Mouse (Mus musculus): Measurements from ENCODE around the gene Creg1. TPM values are rescaled to one million over a fixed set of nuclear protein-coding genes. Genes with fewer than 3 reads are reported as not detected.
A peak's percentile ranks its signal among the peaks of the same experiment; 100 is the strongest.
"Not testable (repeated sequence)": the region's sequence is repeated elsewhere in the genome, so short reads cannot be mapped to it uniquely, and the experiment has no call there.

Gene Creg1
- total and polyA plus RNA-seq, 2 experiments from 2014 or later, result 29.1 to 62.1 TPM

- H3K9ac ChIP-seq (replicated peaks; ENCODE audit: low read depth, low read length), result no peak overlapping the region
- no peaks in the 10 kb centered on the region for H3K9me3 ChIP-seq (replicated peaks; ENCODE audit: control insufficient read depth, low read length)
- no peak overlapping the region for H3K4me3 ChIP-seq (ENCODE audit: low read depth, low read length)
- peaks cover 20% of the 10 kb centered on the region; the same call in 1 of the 2 replicates for H3K4me1 ChIP-seq (ENCODE audit: control insufficient read depth, insufficient read depth)
- H3K4me2 ChIP-seq (ENCODE audit: low read depth, low read length), result no peak overlapping the region
- H3K27me3 ChIP-seq (ENCODE audit: control insufficient read depth, insufficient read depth, low read length), result no peaks in the 10 kb centered on the region
- H3K36me3 ChIP-seq (replicated peaks; ENCODE audit: control insufficient read depth, insufficient read depth, low read length), result no peaks in the 10 kb centered on the region
- no peak for TF ChIP-seq EP300 (IDR thresholded peaks at IDR 0.05; ENCODE audit: low read depth)
- no peak for TF ChIP-seq CTCF (IDR thresholded peaks at IDR 0.05; ENCODE audit: low read depth)
- no peak overlapping the region for H3K27ac ChIP-seq (ENCODE audit: low read depth)
- DNase-seq (ENCODE audit: low spot score) (no peak), ATAC-seq (ENCODE audit: insufficient read depth, low read depth) (no peak)
- 85% methylated on average over 6 of the region's 6 CpGs for WGBS
Observed at GRCm38 (mm10) chr1:165754205-165754604, 9.3 kb upstream of the Creg1 start.

GRCm38 (mm10) chr1:165755194-165755593 lies 8.4 kb upstream of the Creg1 start:
- H3K9me3 ChIP-seq (replicated peaks; ENCODE audit: control insufficient read depth, low read length), result no peaks in the 10 kb centered on the region
- WGBS, result 35% methylated on average over 4 of the region's 4 CpGs
- no peaks in the 10 kb centered on the region for H3K36me3 ChIP-seq (replicated peaks; ENCODE audit: control insufficient read depth, insufficient read depth, low read length)
- H3K27me3 ChIP-seq (ENCODE audit: control insufficient read depth, insufficient read depth, low read length), result no peaks in the 10 kb centered on the region
- H3K9ac ChIP-seq (replicated peaks; ENCODE audit: low read depth, low read length), result no peak overlapping the region
- TF ChIP-seq EP300 (IDR thresholded peaks at IDR 0.05; ENCODE audit: low read depth) (no peak), CTCF (IDR thresholded peaks at IDR 0.05; ENCODE audit: low read depth) (no peak)
- H3K4me2 ChIP-seq (ENCODE audit: low read depth, low read length), result no peak overlapping the region
- no peak for DNase-seq (ENCODE audit: low spot score)
- no peak overlapping the region for H3K27ac ChIP-seq (ENCODE audit: low read depth)
- H3K4me1 ChIP-seq (ENCODE audit: control insufficient read depth, insufficient read depth), result peaks cover 19% of the 10 kb centered on the region; the same call in 1 of the 2 replicates
- no peak for ATAC-seq (ENCODE audit: insufficient read depth, low read depth)
- H3K4me3 ChIP-seq (ENCODE audit: low read depth, low read length), result no peak overlapping the region

- Histone ChIP-seq H3K27ac (ENCODE audit: low read depth) (no peak overlapping the region), H3K9ac (replicated peaks; ENCODE audit: low read depth, low read length) (no peak overlapping the region), H3K36me3 (replicated peaks; ENCODE audit: control insufficient read depth, insufficient read depth, low read length) (no peaks in the 10 kb centered on the region), H3K27me3 (ENCODE audit: control insufficient read depth, insufficient read depth, low read length) (no peaks in the 10 kb centered on the region), H3K9me3 (replicated peaks; ENCODE audit: control insufficient read depth, low read length) (no peaks in the 10 kb centered on the region), H3K4me1 (ENCODE audit: control insufficient read depth, insufficient read depth) (peaks cover 8% of the 10 kb centered on the region; the same call in 1 of the 2 replicates), H3K4me3 (ENCODE audit: low read depth, low read length) (no peak overlapping the region), H3K4me2 (ENCODE audit: low read depth, low read length) (no peak overlapping the region)
- WGBS, result 88% methylated on average over 3 of the region's 3 CpGs
- DNase-seq (ENCODE audit: low spot score) (no peak), ATAC-seq (ENCODE audit: insufficient read depth, low read depth) (no peak)
- TF ChIP-seq EP300 (IDR thresholded peaks at IDR 0.05; ENCODE audit: low read depth) (no peak), CTCF (IDR thresholded peaks at IDR 0.05; ENCODE audit: low read depth) (no peak)
Observed at GRCm38 (mm10) chr1:165761522-165762305, 1.8 kb upstream of the Creg1 start.

- H3K36me3 ChIP-seq (replicated peaks; ENCODE audit: control insufficient read depth, insufficient read depth, low read length); H3K4me2 ChIP-seq (ENCODE audit: low read depth, low read length); ATAC-seq (ENCODE audit: insufficient read depth, low read depth); H3K4me1 ChIP-seq (ENCODE audit: control insufficient read depth, insufficient read depth); DNase-seq (ENCODE audit: low spot score); H3K9ac ChIP-seq (replicated peaks; ENCODE audit: low read depth, low read length); H3K4me3 ChIP-seq (ENCODE audit: low read depth, low read length); H3K27me3 ChIP-seq (ENCODE audit: control insufficient read depth, insufficient read depth, low read length); H3K27ac ChIP-seq (ENCODE audit: low read depth); H3K9me3 ChIP-seq (replicated peaks; ENCODE audit: control insufficient read depth, low read length): not testable (repeated sequence)
- 71% methylated on average over 2 of the region's 2 CpGs for WGBS
Observed at GRCm38 (mm10) chr1:165762498-165762897, 1.0 kb upstream of the Creg1 start.

- TF ChIP-seq CTCF (IDR thresholded peaks at IDR 0.05; ENCODE audit: low read depth), result no peak
- TF ChIP-seq EP300 (IDR thresholded peaks at IDR 0.05; ENCODE audit: low read depth), result no peak
- peak overlapping the region; percentile 25; the same call in 1 of the 2 replicates for H3K27ac ChIP-seq (ENCODE audit: low read depth)
- H3K27me3 ChIP-seq (ENCODE audit: control insufficient read depth, insufficient read depth, low read length), result no peaks in the 10 kb centered on the region
- no peak overlapping the region for H3K9ac ChIP-seq (replicated peaks; ENCODE audit: low read depth, low read length)
- peak overlapping the region; percentile 89 for H3K4me2 ChIP-seq (ENCODE audit: low read depth, low read length)
- no peak for ATAC-seq (ENCODE audit: insufficient read depth, low read depth)
- H3K36me3 ChIP-seq (replicated peaks; ENCODE audit: control insufficient read depth, insufficient read depth, low read length), result no peaks in the 10 kb centered on the region
- peak overlapping the region; percentile 77 for H3K4me3 ChIP-seq (ENCODE audit: low read depth, low read length)
- DNase-seq (ENCODE audit: low spot score), result no peak
- H3K4me1 ChIP-seq (ENCODE audit: control insufficient read depth, insufficient read depth), result peaks cover 8% of the 10 kb centered on the region; the same call in 1 of the 2 replicates
- 21% methylated on average over 14 of the region's 14 CpGs for WGBS
- H3K9me3 ChIP-seq (replicated peaks; ENCODE audit: control insufficient read depth, low read length), result no peaks in the 10 kb centered on the region
Observed at GRCm38 (mm10) chr1:165762914-165763634, 472 bp upstream of the Creg1 start.

All from heart, postnatal 0 days (tissue).